Mouse (Mus musculus): ENCODE measurements at regions not wholly inside any gene's neighbourhood (a gene's known extent, or its start where the extent isn't known, plus 50 kb on each side); places are given as distances from the start of the nearest gene placed in this dataset.

- no peak for TF ChIP-seq POLR2A (IDR thresholded peaks at IDR 0.05; ENCODE audit: borderline replicate concordance, insufficient read depth, low read length)
- no peak for TF ChIP-seq CTCF (IDR thresholded peaks at IDR 0.05; ENCODE audit: borderline replicate concordance, insufficient read depth, low read depth, low read length)
- Histone ChIP-seq H3K4me3 (replicated peaks; ENCODE audit: insufficient read depth, low read depth, low read length) (no peak overlapping the region), H3K27ac (ENCODE audit: insufficient read depth, low read length) (no peak overlapping the region), H3K27me3 (ENCODE audit: control insufficient read depth, insufficient read depth, low read length) (no peaks in the 10 kb centered on the region), H3K4me1 (ENCODE audit: control insufficient read depth, insufficient read depth, low read length) (no peaks in the 10 kb centered on the region)
- DNase-seq: no peak
- 89% methylated on average over 5 of the region's 5 CpGs for WGBS
These were observed 330.9 kb upstream of the Actbl2 start for GRCm38 (mm10) chr13:110923936-110924335.

- TF ChIP-seq POLR2A (IDR thresholded peaks at IDR 0.05; ENCODE audit: borderline replicate concordance, insufficient read depth, low read length): no peak
- no peak for TF ChIP-seq CTCF (IDR thresholded peaks at IDR 0.05; ENCODE audit: borderline replicate concordance, insufficient read depth, low read depth, low read length)
- no peaks in the 10 kb centered on the region for H3K27me3 ChIP-seq (ENCODE audit: control insufficient read depth, insufficient read depth, low read length)
- WGBS: 89% methylated on average over 3 of the region's 3 CpGs
- no peaks in the 10 kb centered on the region for H3K4me1 ChIP-seq (ENCODE audit: control insufficient read depth, insufficient read depth, low read length)
- no peak overlapping the region for H3K4me3 ChIP-seq (replicated peaks; ENCODE audit: insufficient read depth, low read depth, low read length)
- DNase-seq: no peak
- no peak overlapping the region for H3K27ac ChIP-seq (ENCODE audit: insufficient read depth, low read length)
These were observed 329.9 kb upstream of the Actbl2 start for GRCm38 (mm10) chr13:110924897-110925296.

GRCm38 (mm10) chr13:110928143-110928542, 326.7 kb upstream of the Actbl2 start:
- Histone ChIP-seq H3K27ac (ENCODE audit: insufficient read depth, low read length) (no peak overlapping the region), H3K4me3 (replicated peaks; ENCODE audit: insufficient read depth, low read depth, low read length) (no peak overlapping the region), H3K27me3 (ENCODE audit: control insufficient read depth, insufficient read depth, low read length) (no peaks in the 10 kb centered on the region), H3K4me1 (ENCODE audit: control insufficient read depth, insufficient read depth, low read length) (no peaks in the 10 kb centered on the region)
- TF ChIP-seq CTCF (IDR thresholded peaks at IDR 0.05; ENCODE audit: borderline replicate concordance, insufficient read depth, low read depth, low read length): no peak
- no peak for TF ChIP-seq POLR2A (IDR thresholded peaks at IDR 0.05; ENCODE audit: borderline replicate concordance, insufficient read depth, low read length)
- no peak for DNase-seq
- 89% methylated on average over 3 of the region's 3 CpGs for WGBS

GRCm38 (mm10) chr13:110928894-110929293, 325.9 kb upstream of the Actbl2 start:
- TF ChIP-seq CTCF (IDR thresholded peaks at IDR 0.05; ENCODE audit: borderline replicate concordance, insufficient read depth, low read depth, low read length) (no peak), POLR2A (IDR thresholded peaks at IDR 0.05; ENCODE audit: borderline replicate concordance, insufficient read depth, low read length) (no peak)
- Histone ChIP-seq H3K27me3 (ENCODE audit: control insufficient read depth, insufficient read depth, low read length) (no peaks in the 10 kb centered on the region), H3K4me3 (replicated peaks; ENCODE audit: insufficient read depth, low read depth, low read length) (no peak overlapping the region), H3K27ac (ENCODE audit: insufficient read depth, low read length) (no peak overlapping the region), H3K4me1 (ENCODE audit: control insufficient read depth, insufficient read depth, low read length) (no peaks in the 10 kb centered on the region)
- WGBS: 85% methylated on average over 3 of the region's 3 CpGs
- DNase-seq: no peak

GRCm38 (mm10) chr13:110929579-110929978, 325.2 kb upstream of the Actbl2 start:
- Histone ChIP-seq H3K4me1 (ENCODE audit: control insufficient read depth, insufficient read depth, low read length) (no peaks in the 10 kb centered on the region), H3K4me3 (replicated peaks; ENCODE audit: insufficient read depth, low read depth, low read length) (no peak overlapping the region), H3K27me3 (ENCODE audit: control insufficient read depth, insufficient read depth, low read length) (no peaks in the 10 kb centered on the region), H3K27ac (ENCODE audit: insufficient read depth, low read length) (no peak overlapping the region)
- DNase-seq: no peak
- TF ChIP-seq CTCF (IDR thresholded peaks at IDR 0.05; ENCODE audit: borderline replicate concordance, insufficient read depth, low read depth, low read length) (no peak), POLR2A (IDR thresholded peaks at IDR 0.05; ENCODE audit: borderline replicate concordance, insufficient read depth, low read length) (no peak)
- WGBS: 97% methylated on average over 1 of the region's 1 CpGs

GRCm38 (mm10) chr13:110941587-110941986, 313.2 kb upstream of the Actbl2 start:
- Histone ChIP-seq H3K4me1 (ENCODE audit: control insufficient read depth, insufficient read depth, low read length) (no peaks in the 10 kb centered on the region), H3K27me3 (ENCODE audit: control insufficient read depth, insufficient read depth, low read length) (no peaks in the 10 kb centered on the region), H3K27ac (ENCODE audit: insufficient read depth, low read length) (no peak overlapping the region), H3K4me3 (replicated peaks; ENCODE audit: insufficient read depth, low read depth, low read length) (no peak overlapping the region)
- WGBS: 62% methylated on average over 1 of the region's 1 CpGs
- no peak for TF ChIP-seq POLR2A (IDR thresholded peaks at IDR 0.05; ENCODE audit: borderline replicate concordance, insufficient read depth, low read length)
- TF ChIP-seq CTCF (IDR thresholded peaks at IDR 0.05; ENCODE audit: borderline replicate concordance, insufficient read depth, low read depth, low read length): no peak
- DNase-seq: no peak

- Histone ChIP-seq H3K27ac (ENCODE audit: insufficient read depth, low read length) (no peak overlapping the region), H3K4me1 (ENCODE audit: control insufficient read depth, insufficient read depth, low read length) (no peaks in the 10 kb centered on the region), H3K27me3 (ENCODE audit: control insufficient read depth, insufficient read depth, low read length) (no peaks in the 10 kb centered on the region), H3K4me3 (replicated peaks; ENCODE audit: insufficient read depth, low read depth, low read length) (no peak overlapping the region)
- no peak for DNase-seq
- WGBS: 91% methylated on average over 4 of the region's 4 CpGs
- no peak for TF ChIP-seq CTCF (IDR thresholded peaks at IDR 0.05; ENCODE audit: borderline replicate concordance, insufficient read depth, low read depth, low read length)
- no peak for TF ChIP-seq POLR2A (IDR thresholded peaks at IDR 0.05; ENCODE audit: borderline replicate concordance, insufficient read depth, low read length)
These were observed 311.7 kb upstream of the Actbl2 start for GRCm38 (mm10) chr13:110942986-110943644.

- DNase-seq: no peak
- WGBS: 90% methylated on average over 4 of the region's 4 CpGs
- TF ChIP-seq CTCF (IDR thresholded peaks at IDR 0.05; ENCODE audit: borderline replicate concordance, insufficient read depth, low read depth, low read length) (no peak), POLR2A (IDR thresholded peaks at IDR 0.05; ENCODE audit: borderline replicate concordance, insufficient read depth, low read length) (no peak)
- H3K27me3 ChIP-seq (ENCODE audit: control insufficient read depth, insufficient read depth, low read length): no peaks in the 10 kb centered on the region
- H3K4me1 ChIP-seq (ENCODE audit: control insufficient read depth, insufficient read depth, low read length): no peaks in the 10 kb centered on the region
- no peak overlapping the region for H3K4me3 ChIP-seq (replicated peaks; ENCODE audit: insufficient read depth, low read depth, low read length)
- H3K27ac ChIP-seq (ENCODE audit: insufficient read depth, low read length): no peak overlapping the region
These were observed 310.8 kb upstream of the Actbl2 start for GRCm38 (mm10) chr13:110944061-110944460.
